Mouse (Mus musculus): ENCODE results near the gene Mtm1.
A peak's percentile ranks its signal among the peaks of the same experiment; 100 is the strongest.

Gene Mtm1

GRCm38 (mm10) chrX:71285473-71285872, 74.9 kb downstream of the Mtm1 start:
- no peak for DNase-seq (ENCODE audit: low spot score in 2 of 2)

GRCm38 (mm10) chrX:71287088-71287487, 76.5 kb downstream of the Mtm1 start:
- DNase-seq (ENCODE audit: low spot score in 2 of 2) = no peak

DNA sequence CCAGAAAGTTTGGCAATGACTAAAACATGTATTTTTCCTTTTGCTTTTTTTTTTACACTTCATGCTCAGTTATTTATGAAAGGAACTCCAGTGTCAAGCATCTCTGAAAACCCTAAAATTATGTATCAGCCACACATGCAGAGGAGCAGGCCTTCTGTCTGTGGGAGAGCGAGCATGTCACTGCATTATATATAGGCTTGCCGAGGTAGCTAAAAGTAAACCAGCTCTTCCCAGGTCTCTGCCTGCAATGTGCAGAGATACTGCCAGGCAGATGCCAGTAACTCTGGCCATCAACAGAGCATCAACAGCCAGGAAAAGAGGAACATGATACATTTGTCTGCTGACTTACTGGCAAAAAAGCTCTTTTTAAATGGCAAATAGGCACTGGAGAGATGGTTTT, 83.6 kb downstream of the Mtm1 start:
- no peak for DNase-seq (ENCODE audit: low spot score in 2 of 2)

DNA sequence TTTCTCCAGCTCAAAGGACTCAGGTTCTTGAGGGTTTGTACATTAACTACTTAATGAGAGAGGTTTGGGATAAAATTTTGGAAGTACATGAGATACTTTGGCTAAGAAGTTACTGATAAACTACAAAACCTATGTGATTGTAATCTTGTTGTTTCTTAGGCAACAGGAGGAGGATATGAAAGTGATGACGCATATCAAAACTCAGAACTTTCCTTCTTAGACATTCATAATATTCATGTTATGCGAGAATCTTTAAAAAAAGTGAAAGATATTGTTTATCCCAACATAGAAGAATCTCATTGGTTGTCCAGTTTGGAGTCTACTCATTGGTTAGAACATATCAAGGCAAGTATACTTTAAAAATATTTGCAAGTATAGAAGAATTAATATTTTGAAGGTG, 85.4 kb downstream of the Mtm1 start:
- DNase-seq (ENCODE audit: low spot score in 2 of 2) = no peak

- DNase-seq (ENCODE audit: low spot score in 2 of 2) = no peak
Measured at GRCm38 (mm10) chrX:71302148-71302547, 91.6 kb downstream of the Mtm1 start.

- DNase-seq (ENCODE audit: low spot score in 2 of 2) = peak in 1 of 2 experiments; percentile 13
Measured at GRCm38 (mm10) chrX:71311229-71311628, 100.7 kb downstream of the Mtm1 start.

DNA sequence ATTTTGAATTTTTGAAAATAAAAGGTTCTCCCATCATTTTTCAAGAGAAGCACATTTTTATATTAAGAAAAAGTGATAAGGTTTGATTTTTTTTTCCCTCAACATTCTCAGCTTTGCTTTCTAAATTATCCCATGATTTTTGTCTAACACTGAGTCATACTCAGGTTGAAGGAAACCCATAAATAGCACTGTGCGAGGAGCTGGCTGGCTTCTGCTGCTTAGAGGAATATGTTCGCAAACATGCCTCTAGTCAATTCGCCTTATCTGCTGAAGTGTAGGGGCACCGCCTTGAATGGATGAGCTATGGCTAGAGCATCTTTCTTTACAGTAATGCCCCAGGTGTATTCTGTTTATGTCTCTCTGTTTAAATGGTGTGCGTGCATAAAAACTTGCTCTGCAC, 103.8 kb downstream of the Mtm1 start:
- DNase-seq (ENCODE audit: low spot score in 2 of 2) = no peak

DNA sequence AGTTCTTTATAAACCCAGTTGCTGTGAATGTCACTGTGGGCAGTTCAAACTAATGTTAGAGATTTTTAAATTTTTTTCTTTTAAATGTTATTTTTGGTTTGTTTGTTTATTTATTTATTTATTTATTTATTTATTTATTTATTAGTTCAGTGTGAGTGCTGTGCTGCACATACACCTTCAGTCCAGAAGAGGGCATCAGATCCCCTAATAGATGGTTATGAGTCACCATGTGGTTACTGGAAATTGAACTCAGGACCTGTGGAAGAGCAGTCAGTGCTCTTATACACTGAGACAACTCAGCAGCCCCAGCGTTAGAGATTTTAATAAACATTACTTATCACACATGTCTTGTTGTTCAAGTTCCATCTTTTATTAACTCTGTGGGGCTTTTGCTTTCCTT, 141.5 kb downstream of the Mtm1 start:
- DNase-seq (ENCODE audit: low spot score in 2 of 2) = no peak

DNA sequence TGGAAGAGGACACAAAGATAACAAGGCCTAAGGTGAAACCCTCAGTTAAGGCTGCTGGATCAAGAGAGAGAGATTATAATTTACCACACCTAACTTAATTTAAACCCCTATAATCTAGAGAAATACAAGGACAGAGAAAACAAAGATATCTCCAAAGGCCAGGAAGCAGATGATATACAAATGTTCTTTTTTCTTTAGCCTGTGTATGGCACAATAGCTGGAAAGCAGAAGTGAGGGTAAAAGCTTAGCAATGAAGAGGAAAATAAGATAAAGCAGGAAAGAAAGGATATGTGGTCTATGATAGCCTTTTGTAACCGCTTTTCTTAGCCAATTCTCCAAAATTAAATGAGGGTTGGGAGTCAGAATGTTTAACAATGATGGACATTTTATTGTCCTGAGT, 144.8 kb downstream of the Mtm1 start:
- no peak for DNase-seq (ENCODE audit: low spot score in 2 of 2)

DNA sequence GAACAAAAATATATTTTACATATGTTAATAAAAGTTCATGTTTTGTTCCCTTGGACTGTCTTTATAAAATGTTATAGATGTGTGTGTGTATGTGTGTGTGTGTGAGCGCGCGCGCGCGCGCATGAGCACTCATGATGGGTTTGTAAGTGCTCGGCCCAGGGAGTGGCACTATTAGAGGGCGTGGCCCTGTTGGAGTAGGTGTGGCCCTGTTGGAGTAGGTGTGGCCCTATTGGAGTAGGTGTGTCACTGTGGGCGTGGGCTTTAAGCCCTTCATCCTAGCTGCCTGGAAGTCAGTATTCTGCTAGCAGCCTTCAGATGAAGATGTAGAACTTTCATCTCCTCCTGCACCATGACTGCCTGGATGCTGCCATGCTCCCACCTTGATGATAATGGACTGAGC, 151.2 kb downstream of the Mtm1 start:
- peak in 1 of 2 experiments; percentile 6 for DNase-seq (ENCODE audit: low spot score in 2 of 2)

DNA sequence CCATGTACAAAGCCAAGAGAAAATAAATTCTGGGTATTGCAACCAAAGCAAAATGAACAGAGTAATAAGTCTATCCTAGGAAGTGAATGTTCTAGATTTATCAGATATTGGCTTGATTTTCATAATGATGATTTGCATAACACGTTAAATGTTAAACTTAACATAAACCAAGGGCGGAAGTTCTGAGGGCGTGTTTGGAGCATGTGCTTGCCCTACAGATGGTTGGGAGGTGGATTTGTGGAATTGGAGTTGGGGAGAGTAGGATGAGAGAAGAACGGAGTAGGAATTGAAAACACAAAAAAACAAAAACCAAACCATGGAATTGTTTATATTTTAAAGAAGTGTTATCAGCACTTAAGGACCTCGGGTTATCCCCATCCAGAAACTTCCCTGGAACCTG, 153.5 kb downstream of the Mtm1 start:
- no peak for DNase-seq (ENCODE audit: low spot score in 2 of 2)

DNA sequence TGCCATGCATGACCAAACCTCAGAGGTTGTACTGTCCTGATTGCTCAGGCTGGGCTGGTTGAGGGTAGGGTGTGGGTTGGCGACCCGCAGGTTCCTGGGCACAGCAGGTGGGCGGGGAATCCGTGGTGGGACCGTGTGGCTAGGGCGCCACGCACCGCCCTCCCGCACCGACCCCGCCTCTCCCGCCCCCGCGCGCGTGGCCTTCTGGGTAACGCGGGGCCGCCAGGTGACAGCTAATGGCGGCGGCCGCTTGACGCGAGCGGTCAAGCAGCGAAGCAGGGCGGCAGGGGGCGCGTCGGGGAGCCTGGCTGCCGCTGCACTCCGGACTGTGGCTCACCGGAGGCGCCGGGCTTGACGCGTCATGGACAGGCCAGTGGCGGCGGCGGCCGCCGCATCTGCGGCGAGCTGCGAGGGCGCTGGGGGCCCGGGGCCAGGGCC, 154.0 kb downstream of the Mtm1 start, which contains the start of gene Mtmr1:
TSS of gene Mtmr1 (plus strand) at position 207 of the 438 bp plus-strand sequence.
- DNase-seq (ENCODE audit: low spot score in 2 of 2) = peak; percentile 56 to 73

DNA sequence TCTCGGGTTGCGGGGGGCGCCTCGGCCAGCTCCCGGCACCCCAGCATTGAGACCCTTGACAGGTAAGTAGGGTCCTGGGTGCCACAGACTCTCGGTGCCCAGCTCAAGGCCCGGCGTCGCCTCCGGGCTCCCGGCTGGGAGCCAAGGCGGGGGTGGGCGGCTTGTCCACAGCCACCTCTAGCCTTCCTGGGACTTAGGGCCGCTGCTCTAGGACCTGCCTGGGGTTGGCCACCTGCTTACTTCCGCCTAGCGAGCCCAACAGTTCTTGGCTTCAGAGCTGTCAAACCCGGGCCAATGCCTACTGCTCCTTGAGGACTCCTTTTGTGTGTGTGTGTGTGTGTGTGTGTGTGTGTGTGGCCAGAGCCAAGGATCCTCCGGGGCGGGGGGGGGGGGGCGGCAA, 154.4 kb downstream of the Mtm1 start:
- peak in 1 of 2 experiments; percentile 6 for DNase-seq (ENCODE audit: low spot score in 2 of 2)

All from spleen, postnatal 14 days (tissue).